ENCODE assay signal across 17 mouse cellular contexts in genomic region chr12:35357901-35358300, GRCm38 (mm10).
"Had no signal": no experiment of that assay in that cellular context is flagged by ENCODE, and none has a peak within 500 bp of the region (broad histone marks: within the 10 kb centered on the region; RNA-seq: fewer than 3 reads in every experiment).

No protein-coding gene starts in this region.

- DNase-seq: lung, adult 2 months; lung, postnatal 14 days; lung, postnatal 36 days; right cerebral cortex, postnatal 14 days; thymus, adult 18-20 months; thymus, postnatal 14 days; thymus, postnatal 4 days had no signal

- H3K4me3 ChIP-seq: lung, embryonic 15.5 days; megakaryocyte, embryonic 14.5 days; midbrain, embryonic 13.5 days; midbrain, embryonic 15.5 days; neural tube, embryonic 12.5 days; stomach, embryonic 15.5 days had no signal

- H3K27me3 ChIP-seq: lung, embryonic 15.5 days; megakaryocyte, embryonic 14.5 days; midbrain, embryonic 13.5 days; midbrain, embryonic 15.5 days; neural tube, embryonic 12.5 days; stomach, embryonic 15.5 days had no signal

- H3K4me2 ChIP-seq: lung, embryonic 15.5 days; midbrain, embryonic 11.5 days; midbrain, embryonic 13.5 days; midbrain, embryonic 15.5 days; neural tube, embryonic 12.5 days; stomach, embryonic 15.5 days had no signal

- ATAC-seq: lung, postnatal 0 days; midbrain, embryonic 13.5 days; midbrain, embryonic 15.5 days had no signal

- H3K4me1 ChIP-seq: midbrain, embryonic 13.5 days; midbrain, embryonic 15.5 days; neural tube, embryonic 12.5 days; stomach, embryonic 15.5 days had no signal

- H3K36me3 ChIP-seq: lung, embryonic 15.5 days; midbrain, embryonic 13.5 days; midbrain, embryonic 15.5 days; neural tube, embryonic 12.5 days; stomach, embryonic 15.5 days had no signal

- H3K9me3 ChIP-seq: lung, embryonic 15.5 days; megakaryocyte, embryonic 14.5 days; midbrain, embryonic 13.5 days; midbrain, embryonic 15.5 days; neural tube, embryonic 12.5 days; stomach, embryonic 15.5 days had no signal

- H3K9ac ChIP-seq: lung, embryonic 15.5 days; midbrain, embryonic 13.5 days; midbrain, embryonic 15.5 days; neural tube, embryonic 12.5 days; stomach, embryonic 15.5 days had no signal

- H3K27ac ChIP-seq: lung, embryonic 15.5 days; macrophage; midbrain, embryonic 13.5 days; midbrain, embryonic 15.5 days; neural tube, embryonic 12.5 days; stomach, embryonic 15.5 days; stomach, postnatal 0 days had no signal
